In genomic region chr10:75897373-75897772, GRCm38 (mm10) we compare ENCODE assay signal across 7 mouse cellular contexts. TPM values are rescaled to one million over a fixed set of nuclear protein-coding genes. Genes with fewer than 3 reads are reported as not detected.
A peak's percentile ranks its signal among the peaks of the same experiment; 100 is the strongest.
DNase-seq lines count a peak whose midpoint lies in the region; ATAC-seq and TF ChIP-seq lines count a peak whose summit lies in the region.

No protein-coding gene starts in this region.

- H3K36me3 ChIP-seq in thymus, adult 2 months (ENCODE audit: control insufficient read depth, insufficient read depth, low read length) = peaks cover 15% of the 10 kb centered on the region
- H3K36me3 ChIP-seq in hindbrain, postnatal 0 days (ENCODE audit: insufficient read depth, low read length) = peaks cover 50% of the 10 kb centered on the region

- no peak for TF ChIP-seq POLR2A in thymus, adult 2 months (IDR thresholded peaks at IDR 0.05; ENCODE audit: control insufficient read depth, extremely low read depth, insufficient read depth, low read length, poor library complexity)

- peak; percentile 43 for DNase-seq in thymus, adult 2 months
- DNase-seq in thymus, adult 18-20 months = no peak
- peak; percentile 84 for DNase-seq in adrenal gland, postnatal 14 days
- peak; percentile 61 for DNase-seq in embryo, embryonic 11.5 days (ENCODE audit: low read depth, low spot score)
- DNase-seq in hindbrain, postnatal 0 days (ENCODE audit: low spot score) = peak; percentile 76
- peak; percentile 70 to 75 for DNase-seq in lung, adult 18-20 months
- DNase-seq in skeletal muscle tissue, adult 2 months (ENCODE audit: low read depth, low spot score) = peak; percentile 62

- H3K27ac ChIP-seq in thymus, adult 2 months (ENCODE audit: control insufficient read depth, insufficient read depth, low read length) = no peak overlapping the region
- no peak overlapping the region for H3K27ac ChIP-seq in hindbrain, postnatal 0 days

- TF ChIP-seq CTCF in thymus, adult 2 months (IDR thresholded peaks at IDR 0.05; ENCODE audit: borderline replicate concordance, control insufficient read depth, extremely low read depth, insufficient read depth, low read length, poor library complexity) = peak; percentile 54; the same call in 1 of the 2 replicates
- peak; percentile 85 for TF ChIP-seq CTCF in hindbrain, postnatal 0 days (IDR thresholded peaks at IDR 0.05; ENCODE audit: low read depth)

- no peak overlapping the region for H3K9ac ChIP-seq in hindbrain, postnatal 0 days (replicated peaks; ENCODE audit: low read length)

- no peak overlapping the region for H3K4me2 ChIP-seq in hindbrain, postnatal 0 days (ENCODE audit: low read depth, low read length)

- 66% methylated on average over 6 of the region's 6 CpGs for WGBS in thymus, adult 2 months
- 27% methylated on average over 6 of the region's 6 CpGs for WGBS in hindbrain, postnatal 0 days

- H3K27me3 ChIP-seq in thymus, adult 2 months (ENCODE audit: control insufficient read depth, insufficient read depth, low read length) = no peaks in the 10 kb centered on the region
- H3K27me3 ChIP-seq in hindbrain, postnatal 0 days (ENCODE audit: insufficient read depth, low read length) = no peaks in the 10 kb centered on the region

- ATAC-seq in hindbrain, postnatal 0 days = no peak

- no peaks in the 10 kb centered on the region for H3K9me3 ChIP-seq in hindbrain, postnatal 0 days (ENCODE audit: low read length)

- no peak overlapping the region for H3K4me3 ChIP-seq in thymus, adult 2 months (ENCODE audit: control insufficient read depth, insufficient read depth, low read length)
- H3K4me3 ChIP-seq in hindbrain, postnatal 0 days (ENCODE audit: low read length) = no peak overlapping the region

- peaks cover 13% of the 10 kb centered on the region for H3K4me1 ChIP-seq in thymus, adult 2 months (replicated peaks; ENCODE audit: control insufficient read depth, insufficient read depth, low read length)
- peaks cover 4% of the 10 kb centered on the region for H3K4me1 ChIP-seq in hindbrain, postnatal 0 days (ENCODE audit: insufficient read depth, low read length)

RNA-seq across cellular contexts. Expression of gene Derl3, which starts 4.2 kb away (rescaled TPM):
- 11.6 and 19.0 TPM in 2 replicates for polyA plus RNA-seq in thymus, adult 2 months (2012; rRNA removed)
- 1.8 and 1.9 TPM in 2 replicates for total RNA-seq in adrenal gland, postnatal 14 days (2021)
- total RNA-seq in hindbrain, postnatal 0 days (2014; rRNA removed) = 0.79 and 1.8 TPM in 2 replicates
- 0.63 and 0.74 TPM in 2 replicates for polyA plus RNA-seq in hindbrain, postnatal 0 days (2015; fragmentation: Nextera tagmentation; extraction: Ambion mirVana)

RNA-seq across cellular contexts. Expression of gene Smarcb1, which starts 24.0 kb away (rescaled TPM):
- 63.0 and 75.5 TPM in 2 replicates for polyA plus RNA-seq in thymus, adult 2 months (2012; rRNA removed)
- 75.0 and 79.3 TPM in 2 replicates for total RNA-seq in adrenal gland, postnatal 14 days (2021)
- total RNA-seq in hindbrain, postnatal 0 days (2014; rRNA removed) = 142 and 156 TPM in 2 replicates
- 197 and 199 TPM in 2 replicates for polyA plus RNA-seq in hindbrain, postnatal 0 days (2015; fragmentation: Nextera tagmentation; extraction: Ambion mirVana)

RNA-seq across cellular contexts. Expression of gene Chchd10, which starts 35.6 kb away (rescaled TPM):
- polyA plus RNA-seq in thymus, adult 2 months (2012; rRNA removed) = 172 and 198 TPM in 2 replicates
- total RNA-seq in adrenal gland, postnatal 14 days (2021) = 1,334 and 1,341 TPM in 2 replicates
- 327 and 332 TPM in 2 replicates for total RNA-seq in hindbrain, postnatal 0 days (2014; rRNA removed)
- polyA plus RNA-seq in hindbrain, postnatal 0 days (2015; fragmentation: Nextera tagmentation; extraction: Ambion mirVana) = 304 and 312 TPM in 2 replicates

RNA-seq across cellular contexts. Expression of gene Mif, which starts 37.3 kb away (rescaled TPM):
- 1,833 and 2,007 TPM in 2 replicates for polyA plus RNA-seq in thymus, adult 2 months (2012; rRNA removed)
- 259 and 296 TPM in 2 replicates for total RNA-seq in adrenal gland, postnatal 14 days (2021)
- 1,072 and 1,222 TPM in 2 replicates for total RNA-seq in hindbrain, postnatal 0 days (2014; rRNA removed)
- polyA plus RNA-seq in hindbrain, postnatal 0 days (2015; fragmentation: Nextera tagmentation; extraction: Ambion mirVana) = 1,792 and 1,891 TPM in 2 replicates

RNA-seq across cellular contexts. Expression of gene Mmp11, which starts 38.9 kb away (rescaled TPM):
- polyA plus RNA-seq in thymus, adult 2 months (2012; rRNA removed) = 7.5 and 9.3 TPM in 2 replicates
- total RNA-seq in adrenal gland, postnatal 14 days (2021) = 7.9 and 8.6 TPM in 2 replicates
- 6.1 and 9.5 TPM in 2 replicates for total RNA-seq in hindbrain, postnatal 0 days (2014; rRNA removed)
- 7.8 and 8.3 TPM in 2 replicates for polyA plus RNA-seq in hindbrain, postnatal 0 days (2015; fragmentation: Nextera tagmentation; extraction: Ambion mirVana)

Comparison
In these comparisons a context has a peak if more than half of its experiments do, and no peak if none do; other contexts are left out.
1. DNase-seq: peak in thymus, adult 2 months (single experiment), adrenal gland, postnatal 14 days (single experiment), embryo, embryonic 11.5 days (single experiment), hindbrain, postnatal 0 days (single experiment), lung, adult 18-20 months (2 of 2) and skeletal muscle tissue, adult 2 months (single experiment); none in thymus, adult 18-20 months (0 of 2).